In the genomic region with DNA sequence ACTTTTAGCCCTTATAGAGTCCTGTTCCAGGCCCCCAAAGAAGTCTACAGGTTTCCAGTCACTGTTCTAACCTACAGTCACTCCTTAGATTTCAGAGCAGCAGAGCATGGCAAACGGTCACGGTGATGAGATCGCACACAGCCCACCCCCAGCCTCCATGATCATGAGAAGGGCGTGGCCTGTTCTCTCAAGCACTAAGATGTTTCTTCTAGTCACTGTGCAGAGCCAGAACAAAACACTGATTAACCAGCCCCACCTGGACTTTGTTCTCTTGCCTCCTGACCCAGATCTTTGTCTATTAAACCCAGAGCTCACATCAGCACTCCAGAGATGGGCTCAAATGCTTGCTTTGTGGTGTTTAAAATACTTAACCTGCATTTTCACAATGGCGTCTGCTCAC, we compare ENCODE assay signal across 19 mouse cellular contexts. TPM values are rescaled to one million over a fixed set of nuclear protein-coding genes. Genes with fewer than 3 reads are reported as not detected.
DNase-seq lines count a peak whose midpoint lies in the region; ATAC-seq and TF ChIP-seq lines count a peak whose summit lies in the region.
"Had no signal": no experiment of that assay in that cellular context is flagged by ENCODE, and none has a peak within 500 bp of the region (broad histone marks: within the 10 kb centered on the region; RNA-seq: fewer than 3 reads in every experiment).

No protein-coding gene starts in this region.

- peak overlapping the region; percentile 88; the same call in 1 of the 2 replicates for H3K27ac ChIP-seq in heart, embryonic 10.5 days
- no peak overlapping the region for H3K27ac ChIP-seq in heart, adult 2 months
- H3K27ac ChIP-seq in intestine, embryonic 16.5 days (ENCODE audit: low read length): peak overlapping the region; percentile 84
- peak overlapping the region; percentile 84 for H3K27ac ChIP-seq in kidney, embryonic 15.5 days
- no peak overlapping the region for H3K27ac ChIP-seq in limb, embryonic 10.5 days
- H3K27ac ChIP-seq: forebrain, embryonic 13.5 days; hindbrain, embryonic 10.5 days; liver, embryonic 13.5 days had no signal

- no peak overlapping the region for H3K4me3 ChIP-seq in heart, embryonic 10.5 days
- no peak overlapping the region for H3K4me3 ChIP-seq in heart, adult 2 months
- H3K4me3 ChIP-seq in intestine, embryonic 16.5 days (ENCODE audit: low read length): no peak overlapping the region
- no peak overlapping the region for H3K4me3 ChIP-seq in kidney, embryonic 15.5 days (replicated peaks)
- H3K4me3 ChIP-seq in limb, embryonic 10.5 days: no peak overlapping the region
- H3K4me3 ChIP-seq: forebrain, embryonic 13.5 days; hindbrain, embryonic 10.5 days; liver, embryonic 13.5 days; megakaryocyte, embryonic 14.5 days had no signal

- no peak for TF ChIP-seq EP300 in heart, adult 2 months (IDR thresholded peaks at IDR 0.05; ENCODE audit: insufficient read depth, low read depth, low read length)

- 93% methylated on average over 5 of the region's 5 CpGs for WGBS in heart, embryonic 10.5 days
- 93% methylated on average over 5 of the region's 5 CpGs for WGBS in heart, adult 2 months
- 71% methylated on average over 5 of the region's 5 CpGs for WGBS in intestine, embryonic 16.5 days
- 59% methylated on average over 5 of the region's 5 CpGs for WGBS in kidney, embryonic 15.5 days
- 50% methylated on average over 5 of the region's 5 CpGs for WGBS in large intestine, adult 2 months
- 96% methylated on average over 5 of the region's 5 CpGs for WGBS in limb, embryonic 10.5 days

- no peaks in the 10 kb centered on the region for H3K79me2 ChIP-seq in heart, adult 2 months (replicated peaks; ENCODE audit: control insufficient read depth, insufficient read depth, low read length)

- peak; percentile 75 for ATAC-seq in intestine, embryonic 16.5 days
- ATAC-seq in kidney, embryonic 15.5 days (replicated peaks; ENCODE audit: low FRiP score): peak; percentile 73
- ATAC-seq: forebrain, embryonic 13.5 days; inflammation-experienced regulatory T-cells, adult 6 months; lung, postnatal 0 days had no signal

- no peak for DNase-seq in heart, embryonic 10.5 days (ENCODE audit: low spot score)
- no peak for DNase-seq in heart, adult 2 months
- DNase-seq in large intestine, adult 2 months (ENCODE audit: low read depth, low spot score): peak; percentile 87
- no peak for DNase-seq in layer of hippocampus, postnatal 36 days
- no peak for DNase-seq in frontal cortex, postnatal 36 days (ENCODE audit: low spot score in 2 of 2)
- DNase-seq in limb, embryonic 10.5 days (ENCODE audit: low spot score): no peak
- DNase-seq: cerebellum, postnatal 36 days; liver, embryonic 13.5 days; spleen, adult 18-20 months; thymus, postnatal 4 days had no signal

- no peak for TF ChIP-seq POLR2A in heart, adult 2 months (IDR thresholded peaks at IDR 0.05; ENCODE audit: insufficient read depth, low read depth, low read length)

- H3K36me3 ChIP-seq in heart, embryonic 10.5 days: peaks cover 11% of the 10 kb centered on the region
- no peaks in the 10 kb centered on the region for H3K36me3 ChIP-seq in heart, adult 2 months (ENCODE audit: control insufficient read depth, insufficient read depth, low read length)
- H3K36me3 ChIP-seq in intestine, embryonic 16.5 days (ENCODE audit: control insufficient read depth, insufficient read depth, low read length): no peaks in the 10 kb centered on the region
- no peaks in the 10 kb centered on the region for H3K36me3 ChIP-seq in kidney, embryonic 15.5 days
- no peaks in the 10 kb centered on the region for H3K36me3 ChIP-seq in limb, embryonic 10.5 days
- H3K36me3 ChIP-seq: hindbrain, embryonic 10.5 days; liver, embryonic 13.5 days had no signal

- no peaks in the 10 kb centered on the region for H3K27me3 ChIP-seq in heart, embryonic 10.5 days (ENCODE audit: insufficient read depth, poor library complexity, severe bottlenecking)
- no peaks in the 10 kb centered on the region for H3K27me3 ChIP-seq in heart, adult 2 months (ENCODE audit: control insufficient read depth, insufficient read depth, low read length)
- H3K27me3 ChIP-seq in intestine, embryonic 16.5 days (replicated peaks; ENCODE audit: control insufficient read depth, insufficient read depth, low read length): no peaks in the 10 kb centered on the region
- H3K27me3 ChIP-seq in kidney, embryonic 15.5 days: no peaks in the 10 kb centered on the region
- H3K27me3 ChIP-seq in limb, embryonic 10.5 days (ENCODE audit: low read depth, poor library complexity, severe bottlenecking): no peaks in the 10 kb centered on the region
- H3K27me3 ChIP-seq: liver, embryonic 13.5 days had no signal

- H3K9ac ChIP-seq in heart, adult 2 months (ENCODE audit: low read depth, low read length): no peak overlapping the region
- H3K9ac ChIP-seq in intestine, embryonic 16.5 days (ENCODE audit: low read depth, low read length): no peak overlapping the region
- H3K9ac ChIP-seq in kidney, embryonic 15.5 days: no peak overlapping the region
- H3K9ac ChIP-seq: forebrain, embryonic 13.5 days; liver, embryonic 13.5 days had no signal

- intact Hi-C loops in heart, adult 2 months (cut with DNase I): no loop called here

- no peak overlapping the region for H3K4me2 ChIP-seq in intestine, embryonic 16.5 days (ENCODE audit: low read depth, low read length)
- no peak overlapping the region for H3K4me2 ChIP-seq in kidney, embryonic 15.5 days
- H3K4me2 ChIP-seq: forebrain, embryonic 13.5 days; liver, embryonic 13.5 days had no signal

- no peaks in the 10 kb centered on the region for H3K9me3 ChIP-seq in heart, embryonic 10.5 days
- H3K9me3 ChIP-seq in intestine, embryonic 16.5 days (ENCODE audit: control insufficient read depth, low read length): no peaks in the 10 kb centered on the region
- H3K9me3 ChIP-seq in kidney, embryonic 15.5 days (replicated peaks): no peaks in the 10 kb centered on the region
- no peaks in the 10 kb centered on the region for H3K9me3 ChIP-seq in limb, embryonic 10.5 days (replicated peaks)
- H3K9me3 ChIP-seq: forebrain, embryonic 13.5 days; hindbrain, embryonic 10.5 days; liver, embryonic 13.5 days had no signal

- peaks cover 39% of the 10 kb centered on the region for H3K4me1 ChIP-seq in heart, embryonic 10.5 days
- peaks cover 2% of the 10 kb centered on the region; the same call in 1 of the 2 replicates for H3K4me1 ChIP-seq in heart, adult 2 months (ENCODE audit: control insufficient read depth, insufficient read depth, low read length)
- H3K4me1 ChIP-seq in intestine, embryonic 16.5 days (ENCODE audit: control insufficient read depth, insufficient read depth, low read length): peaks cover 33% of the 10 kb centered on the region
- peaks cover 59% of the 10 kb centered on the region for H3K4me1 ChIP-seq in kidney, embryonic 15.5 days
- H3K4me1 ChIP-seq in limb, embryonic 10.5 days: peaks cover 12% of the 10 kb centered on the region
- H3K4me1 ChIP-seq: forebrain, embryonic 13.5 days had no signal

- TF ChIP-seq CTCF in heart, adult 2 months (IDR thresholded peaks at IDR 0.05): no peak

RNA-seq across cellular contexts. Expression of gene Parva, which starts 53.3 kb away (rescaled TPM):
- polyA plus RNA-seq in heart, embryonic 10.5 days (2016; fragmentation: Nextera tagmentation; extraction: Ambion mirVana): 82.5 and 94.9 TPM in 2 replicates
- 10 to 100 TPM; 44.3 to 45.5 TPM for total RNA-seq in heart, adult 2 months (2021)
- 30.7 and 43.5 TPM in 2 replicates for polyA plus RNA-seq in heart, adult 2 months (2012; rRNA removed)
- polyA plus RNA-seq in intestine, embryonic 16.5 days (2015; fragmentation: Nextera tagmentation; extraction: Ambion mirVana): 78.5 and 80.0 TPM in 2 replicates
- 103 and 107 TPM in 2 replicates for polyA plus RNA-seq in kidney, embryonic 15.5 days (2015; fragmentation: Nextera tagmentation; extraction: Ambion mirVana)
- polyA plus RNA-seq in large intestine, adult 2 months (2012; rRNA removed): 33.1 and 34.6 TPM in 2 replicates
- total RNA-seq in layer of hippocampus, postnatal 36 days (2021): 10 to 100 TPM; 49.3 to 50.9 TPM
- polyA plus RNA-seq in limb, embryonic 10.5 days (2016; fragmentation: Nextera tagmentation; extraction: Ambion mirVana): 49.6 and 64.3 TPM in 2 replicates
- total RNA-seq: granulocyte monocyte progenitor cell, adult 5-6 weeks; MEL had no signal
- polyA plus RNA-seq: inflammation-experienced regulatory T-cells, adult 6 months had no signal

Comparison
In these comparisons a context has a peak if more than half of its experiments do, and no peak if none do; other contexts are left out.
1. H3K27ac ChIP-seq: peak in heart, embryonic 10.5 days (single experiment), intestine, embryonic 16.5 days (single experiment) and kidney, embryonic 15.5 days (single experiment); none in heart, adult 2 months (single experiment) and limb, embryonic 10.5 days (single experiment).